Mouse (Mus musculus) brain, embryonic 14.5 days (tissue): ENCODE data around the gene Arpc5l.

Experiments used
- CTCF ChIP-seq: fragments of 200-500 bp; IDR thresholded peaks from 2 replicates; pipeline ENCODE4 v1.5.1; 2012; ENCODE audit warnings: inconsistent platforms, mild to moderate bottlenecking, moderate library complexity, borderline replicate concordance; ENCODE audit not compliant: insufficient read depth, insufficient read length; ENCODE audit errors: extremely low read depth
- POLR2A ChIP-seq: fragments of 200-500 bp; IDR thresholded peaks from 2 replicates; pipeline ENCODE4 v1.6.1; 2012; ENCODE audit warnings: mild to moderate bottlenecking, inconsistent platforms, borderline replicate concordance; ENCODE audit not compliant: poor library complexity, insufficient read depth, insufficient read length, severe bottlenecking; ENCODE audit errors: extremely low read depth

- TF ChIP-seq POLR2A = no peak
- no peak for TF ChIP-seq CTCF
These were observed 41.0 kb upstream of the Arpc5l start for GRCm38 (mm10) chr2:38964198-38964597.
